Mouse (Mus musculus): ENCODE results near the gene Suox.
"Not testable (repeated sequence)": the region's sequence is repeated elsewhere in the genome, so short reads cannot be mapped to it uniquely, and the experiment has no call there.

The Suox gene

GRCm38 (mm10) chr10:128673763-128674468 lies at the start of gene Suox:
Gene Suox (minus strand): TSS chr10:128674073.
- DNase-seq (ENCODE audit: low read depth, low spot score) = peak; percentile 70

DNA sequence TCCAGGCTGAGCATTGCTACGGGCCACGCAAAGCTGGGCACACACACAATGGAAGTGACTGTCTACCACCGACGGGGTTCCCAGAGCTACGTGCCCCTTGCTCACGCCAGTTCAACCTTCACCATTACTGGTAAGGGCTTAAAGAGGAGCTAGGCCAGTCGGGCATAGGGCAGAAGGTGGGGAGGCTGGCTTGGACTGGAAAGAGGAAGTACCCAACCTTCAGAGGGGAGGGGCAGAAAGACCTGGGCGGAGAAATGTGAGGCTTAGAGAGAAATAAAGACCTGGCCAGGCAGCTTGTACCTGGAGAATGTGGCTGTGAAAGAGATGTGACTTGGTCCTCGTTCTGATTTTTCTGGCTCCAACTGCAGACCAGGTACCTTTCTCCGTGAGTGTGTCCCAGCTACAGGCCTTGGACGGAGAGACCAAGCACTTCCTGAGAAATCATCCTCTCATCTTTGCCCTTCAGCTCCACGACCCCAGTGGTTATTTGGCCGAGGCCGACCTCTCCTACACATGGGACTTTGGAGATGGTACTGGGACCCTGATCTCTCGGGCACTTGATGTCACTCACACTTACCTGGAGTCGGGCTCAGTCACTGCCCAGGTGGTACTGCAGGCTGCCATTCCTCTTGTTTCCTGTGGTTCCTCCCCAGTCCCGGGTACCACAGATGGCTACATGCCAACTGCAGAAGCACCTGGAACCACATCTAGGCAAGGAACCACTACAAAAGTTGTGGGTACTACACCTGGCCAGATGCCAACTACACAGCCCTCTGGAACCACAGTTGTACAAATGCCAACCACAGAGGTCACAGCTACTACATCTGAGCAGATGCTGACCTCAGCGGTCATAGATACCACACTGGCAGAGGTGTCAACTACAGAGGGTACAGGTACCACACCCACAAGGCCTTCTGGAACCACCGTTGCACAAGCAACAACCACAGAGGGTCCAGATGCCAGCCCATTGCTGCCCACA lies 42.0 kb upstream of the Suox start:
- no peak for DNase-seq (ENCODE audit: low read depth, low spot score)

- not testable (repeated sequence) for DNase-seq (ENCODE audit: low read depth, low spot score)
Observed at GRCm38 (mm10) chr10:128711318-128711717, 37.4 kb upstream of the Suox start.

GRCm38 (mm10) chr10:128705317-128705693 lies 31.4 kb upstream of the Suox start:
- no peak for DNase-seq (ENCODE audit: low read depth, low spot score)

DNA sequence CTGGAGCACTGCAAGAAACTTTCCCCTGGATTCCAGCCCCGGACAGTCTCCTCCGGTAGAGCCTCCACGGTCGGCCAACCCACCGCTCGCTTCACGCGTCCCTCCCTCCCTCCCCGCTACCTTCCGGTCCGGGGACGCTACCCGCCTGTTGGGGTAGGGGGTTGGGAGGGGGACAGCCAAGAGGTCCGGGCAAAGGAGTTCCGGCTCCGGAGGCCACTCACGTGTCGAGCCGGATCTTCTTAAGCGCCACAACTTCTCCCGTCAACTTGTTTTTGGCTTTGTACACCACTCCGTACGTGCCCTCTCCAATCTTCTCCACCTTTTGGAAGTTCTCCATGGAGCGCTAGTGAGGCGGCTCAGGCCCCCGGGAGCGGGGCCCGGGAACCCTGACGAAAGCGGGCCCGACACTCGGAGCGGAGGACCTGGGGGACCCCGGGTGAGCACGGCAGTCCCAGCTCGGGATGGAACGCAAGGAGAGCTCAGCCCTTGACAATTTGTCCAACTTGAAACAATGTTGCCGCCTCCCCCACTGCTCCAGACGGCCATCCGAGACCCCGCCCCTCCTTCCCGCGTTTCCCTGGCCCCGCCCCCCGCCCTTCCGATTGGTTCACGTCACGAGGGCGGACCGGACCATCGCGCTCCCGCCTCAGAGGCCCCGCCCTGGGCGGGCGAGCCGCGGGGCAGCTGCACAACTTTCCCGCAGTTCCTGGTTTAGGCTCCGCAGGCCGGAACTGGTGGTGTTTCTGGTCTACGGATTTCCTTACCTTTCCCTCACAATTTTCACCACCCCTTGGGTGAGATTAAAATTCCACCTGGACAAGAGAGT lies 30.8 kb upstream of the Suox start, which contains the start of gene Cdk2:
Gene Cdk2 (minus strand): TSS at position 541 of the 826 bp plus-strand sequence.
- peak; percentile 91 for DNase-seq (ENCODE audit: low read depth, low spot score)

DNA sequence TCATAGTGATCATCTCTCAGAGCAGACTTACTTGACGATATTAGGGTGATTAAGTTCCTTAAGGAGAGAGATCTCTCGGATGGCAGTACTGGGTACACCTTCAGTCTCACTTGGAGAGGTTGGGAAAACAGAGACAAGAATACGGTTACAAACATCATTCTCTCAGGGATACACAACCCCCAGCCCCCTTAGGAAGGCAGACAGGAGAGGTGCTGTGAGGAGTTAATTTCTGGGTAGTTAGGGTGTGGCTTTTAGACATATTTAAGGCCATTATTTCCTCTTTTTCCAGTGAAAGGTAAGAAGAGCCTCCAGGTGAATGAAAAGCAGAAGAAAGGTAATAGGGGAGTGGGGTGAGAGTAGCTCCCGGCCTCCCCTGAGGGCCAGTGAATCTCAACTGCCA lies 30.0 kb upstream of the Suox start, which contains the start of gene Pmel:
Gene Pmel (plus strand): TSS at position 301 of the 400 bp plus-strand sequence.
- no peak for DNase-seq (ENCODE audit: low read depth, low spot score)

GRCm38 (mm10) chr10:128702328-128703007 lies 28.6 kb upstream of the Suox start:
- no peak for DNase-seq (ENCODE audit: low read depth, low spot score)

- no peak for DNase-seq (ENCODE audit: low read depth, low spot score)
Observed at GRCm38 (mm10) chr10:128700712-128701111, 26.8 kb upstream of the Suox start.

GRCm38 (mm10) chr10:128699611-128700010 lies 25.7 kb upstream of the Suox start:
- DNase-seq (ENCODE audit: low read depth, low spot score) = no peak

DNA sequence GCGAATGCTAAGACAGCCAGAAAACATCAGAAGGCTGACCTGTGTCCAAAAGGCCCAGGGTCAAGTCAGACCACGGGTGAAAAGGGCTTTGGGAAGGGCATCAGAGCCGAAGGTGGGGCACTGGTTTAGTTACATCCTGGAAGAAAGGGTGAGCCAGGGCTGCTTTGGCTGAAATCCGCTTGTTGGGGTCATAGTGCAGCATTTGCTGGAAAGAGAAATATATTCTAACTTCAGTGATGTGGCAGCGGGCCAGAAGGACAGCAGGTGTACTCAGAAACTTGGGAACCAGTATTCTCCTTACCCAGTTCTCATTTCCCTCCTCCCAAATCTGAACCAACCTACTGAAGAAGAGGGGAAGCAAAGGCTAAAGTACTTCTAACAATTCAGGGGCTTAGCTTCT lies 25.1 kb upstream of the Suox start:
- no peak for DNase-seq (ENCODE audit: low read depth, low spot score)

- DNase-seq (ENCODE audit: low read depth, low spot score) = no peak
Observed at GRCm38 (mm10) chr10:128697072-128697725, 23.3 kb upstream of the Suox start.

DNA sequence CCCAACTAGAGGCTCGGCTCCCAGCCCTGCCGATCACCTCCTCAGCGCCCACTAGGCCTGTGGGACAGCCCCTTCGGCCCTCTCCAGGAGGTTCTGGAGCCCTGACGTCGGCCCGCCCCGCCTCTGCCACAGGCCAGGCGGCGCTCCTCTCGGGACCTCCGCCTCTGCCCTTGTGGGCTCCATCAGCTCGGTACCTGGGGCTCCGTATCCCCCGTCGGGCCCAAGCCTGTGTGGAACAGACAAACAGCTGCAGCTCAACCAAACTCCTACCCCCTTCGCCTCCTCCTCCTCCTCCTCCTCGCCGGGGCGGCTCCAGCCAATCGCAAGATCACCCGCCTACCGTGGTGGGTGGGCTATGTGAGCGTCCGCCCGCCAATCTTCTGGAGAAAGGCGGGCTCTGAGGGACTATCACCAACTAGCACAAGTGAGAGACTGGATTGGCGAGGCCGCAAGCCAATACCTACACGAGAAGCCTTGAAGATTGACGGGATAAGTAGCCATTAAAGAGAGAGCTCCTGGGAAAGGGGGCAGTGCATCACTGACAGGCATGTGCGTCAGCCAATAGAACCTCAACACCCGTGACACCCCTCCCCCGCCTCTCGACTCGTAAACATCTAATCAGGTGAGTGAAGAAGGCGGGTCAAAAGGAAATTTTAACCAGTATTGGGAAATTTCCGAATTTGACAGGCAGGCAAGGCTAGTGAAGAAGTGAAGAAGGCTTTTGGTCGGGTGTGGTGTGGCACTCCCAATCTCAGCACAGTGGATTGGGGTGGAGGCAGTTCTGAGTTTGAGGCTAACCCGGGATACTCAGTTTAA lies 22.3 kb upstream of the Suox start, which contains the start of gene Rab5b:
Gene Rab5b (minus strand): TSS at position 273 of the 816 bp plus-strand sequence.
- peak; percentile 99 for DNase-seq (ENCODE audit: low read depth, low spot score)

GRCm38 (mm10) chr10:128695411-128695991 lies 21.6 kb upstream of the Suox start:
- peak; percentile 37 for DNase-seq (ENCODE audit: low read depth, low spot score)

DNA sequence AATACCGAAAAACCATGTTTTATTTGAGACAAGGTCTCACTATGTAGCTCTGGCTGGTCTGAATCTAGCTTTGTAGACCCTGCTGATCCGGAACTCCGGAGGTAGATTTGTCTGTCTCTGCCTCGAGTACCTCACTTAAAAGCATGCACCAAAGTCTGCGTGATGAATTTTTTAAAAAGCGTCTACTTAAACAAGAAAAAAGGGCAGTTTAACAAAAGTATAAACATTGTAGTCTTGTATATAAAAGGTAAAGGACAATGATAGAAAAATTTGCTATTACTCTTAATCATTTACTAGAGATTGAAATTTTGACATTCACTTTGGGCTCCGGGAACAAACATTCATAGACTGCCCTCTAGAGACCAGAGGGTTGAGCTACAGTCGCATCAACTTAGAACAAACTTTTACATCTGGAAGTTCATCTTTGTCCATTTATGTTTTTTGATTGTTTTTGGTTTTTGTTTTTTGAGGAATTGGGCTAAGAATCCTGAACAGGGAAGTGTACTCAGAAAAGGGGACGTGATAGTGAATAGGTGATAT lies 666 bp upstream of the Suox start:
- DNase-seq (ENCODE audit: low read depth, low spot score) = no peak

DNA sequence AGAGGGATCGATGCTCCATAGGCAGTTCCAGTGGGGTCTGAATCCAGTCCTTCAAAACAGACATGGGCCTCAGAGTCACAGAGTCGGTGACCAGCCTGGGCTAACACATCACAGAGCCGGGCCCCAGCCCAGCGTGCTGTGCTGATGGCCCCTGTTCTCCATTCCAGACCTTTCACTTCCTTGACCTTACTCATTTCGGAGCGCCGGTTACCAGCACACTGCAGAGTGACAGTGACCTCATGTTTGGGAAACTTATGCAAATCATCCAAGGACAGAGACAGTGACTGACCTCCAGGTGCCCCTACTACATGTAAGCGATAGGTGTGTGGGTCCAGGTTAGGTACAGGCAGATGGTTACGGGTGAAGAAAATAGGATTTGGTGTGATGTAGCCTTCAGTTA lies 2.7 kb downstream of the Suox start:
- DNase-seq (ENCODE audit: low read depth, low spot score) = no peak

DNA sequence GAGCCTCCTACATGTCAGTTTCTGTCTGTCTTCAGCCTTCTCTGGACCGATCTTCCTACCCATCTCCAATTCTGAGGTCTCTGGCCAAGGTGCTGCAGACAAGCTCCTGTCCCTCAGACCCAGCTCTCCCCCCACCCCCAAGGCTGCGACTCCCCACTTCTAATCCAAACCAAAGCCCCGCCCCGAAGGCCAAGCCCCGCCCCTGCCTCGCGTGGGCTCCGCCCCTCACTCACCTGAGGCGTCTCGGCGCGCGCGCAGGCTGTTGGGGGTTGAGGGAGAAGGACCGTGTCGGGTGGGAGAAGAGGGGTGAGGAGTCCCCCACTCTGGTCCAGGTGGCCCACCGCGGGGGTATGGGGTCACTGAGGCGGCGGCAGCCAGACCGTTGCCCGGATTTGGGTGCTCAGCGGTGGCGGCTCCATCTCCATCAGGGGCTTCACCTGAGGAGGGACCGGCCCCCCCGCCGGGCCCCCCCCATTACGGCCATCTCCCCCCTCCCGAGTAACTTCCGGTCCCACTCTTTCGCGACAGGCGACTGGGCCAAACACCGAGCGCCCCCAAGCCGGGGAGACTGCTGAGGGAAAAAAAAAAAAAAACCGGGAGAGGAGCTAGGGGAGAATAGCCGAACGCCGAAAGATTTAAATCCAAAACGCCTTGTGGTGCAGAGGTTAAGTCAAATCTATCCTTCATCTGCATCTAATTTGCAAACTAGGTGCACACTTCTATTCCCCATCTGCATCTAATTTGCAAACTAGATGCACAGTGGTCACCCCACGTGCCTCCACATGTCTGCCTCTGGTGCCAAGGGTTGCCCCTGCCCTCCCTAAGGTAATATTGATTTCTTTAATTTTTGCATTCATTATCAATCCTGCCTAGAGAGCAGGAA lies 4.8 kb downstream of the Suox start:
- peak; percentile 67 for DNase-seq (ENCODE audit: low read depth, low spot score)

DNA sequence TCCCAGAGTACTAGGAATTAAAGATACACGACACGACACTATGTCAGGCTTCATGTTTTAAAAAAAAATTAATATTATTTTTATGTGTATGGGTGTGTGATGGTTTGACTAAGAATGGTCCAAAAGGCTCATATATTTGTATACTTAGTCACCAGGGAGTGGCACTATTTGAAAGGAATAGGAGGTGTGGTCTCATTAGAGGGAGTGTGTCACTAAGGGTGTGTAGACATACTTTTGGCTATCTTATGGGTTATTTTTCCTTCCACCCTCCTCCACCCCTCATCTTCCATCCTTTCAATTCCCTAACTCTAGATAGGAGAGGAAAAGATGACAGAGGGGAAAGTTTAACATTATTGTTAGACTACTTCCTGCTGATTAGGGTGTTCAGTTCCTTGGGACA lies 8.1 kb downstream of the Suox start:
- DNase-seq (ENCODE audit: low read depth, low spot score) = no peak

DNA sequence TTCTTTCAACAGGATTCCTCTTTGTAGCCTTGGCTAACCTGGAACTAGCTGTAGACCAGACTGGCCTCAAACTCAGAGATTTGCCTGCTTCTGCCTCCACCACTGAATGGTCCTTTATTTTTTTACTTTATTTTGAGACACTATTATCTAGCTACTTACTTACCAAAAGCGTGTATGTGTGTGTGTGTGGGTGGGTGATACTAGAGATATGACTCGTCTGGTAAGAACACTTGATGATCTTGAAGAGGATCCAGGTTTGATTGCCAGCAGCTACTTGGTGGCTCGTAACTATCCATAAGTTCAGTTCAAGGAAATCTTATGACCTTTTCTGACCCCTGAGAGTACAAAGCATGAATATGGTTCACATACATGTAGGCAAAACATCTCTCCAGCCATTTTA lies 8.6 kb downstream of the Suox start:
- no peak for DNase-seq (ENCODE audit: low read depth, low spot score)

Measured in forelimb bud, embryonic 11.5 days (tissue).